Mouse (Mus musculus): ENCODE data around the gene Kdm8.

The Kdm8 gene

GRCm38 (mm10) chr7:125462200-125462599, 17.7 kb downstream of the Kdm8 start:
- in situ Hi-C loops (cut with MboI), result no loop called here

GRCm38 (mm10) chr7:125469937-125470336, 25.5 kb downstream of the Kdm8 start:
- in situ Hi-C loops (cut with MboI), result loop anchor here (5.0 kb wide), 1 partner anchor 97 kb away; no protein-coding TSS in a partner anchor

DNA sequence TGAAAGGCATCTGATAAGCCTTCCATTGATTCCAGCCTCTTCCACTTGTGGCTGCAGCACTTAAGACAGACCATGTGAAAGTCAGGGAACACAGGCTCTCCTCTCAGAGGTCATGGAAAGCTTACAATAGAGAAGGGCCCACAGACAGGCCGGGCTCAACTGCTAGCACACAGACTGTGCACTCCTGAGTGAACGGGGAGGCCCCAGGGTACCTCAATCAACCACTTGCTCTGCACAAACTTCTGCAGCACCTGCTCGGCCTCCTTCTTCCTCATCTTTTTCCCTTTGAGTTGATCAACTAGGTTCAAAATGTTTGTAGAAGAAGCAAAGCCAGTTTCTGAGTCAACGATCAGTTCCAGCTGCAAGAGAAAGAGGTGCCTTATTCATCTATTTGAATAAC, 26.4 kb downstream of the Kdm8 start:
- in situ Hi-C loops (cut with MboI), result loop anchor here (5.0 kb wide), 1 partner anchor 96 kb away; no protein-coding TSS in a partner anchor

GRCm38 (mm10) chr7:125471991-125472741, 27.7 kb downstream of the Kdm8 start:
- in situ Hi-C loops (cut with MboI), result loop anchor here (5.0 kb wide), 1 partner anchor 95 kb away; no protein-coding TSS in a partner anchor

DNA sequence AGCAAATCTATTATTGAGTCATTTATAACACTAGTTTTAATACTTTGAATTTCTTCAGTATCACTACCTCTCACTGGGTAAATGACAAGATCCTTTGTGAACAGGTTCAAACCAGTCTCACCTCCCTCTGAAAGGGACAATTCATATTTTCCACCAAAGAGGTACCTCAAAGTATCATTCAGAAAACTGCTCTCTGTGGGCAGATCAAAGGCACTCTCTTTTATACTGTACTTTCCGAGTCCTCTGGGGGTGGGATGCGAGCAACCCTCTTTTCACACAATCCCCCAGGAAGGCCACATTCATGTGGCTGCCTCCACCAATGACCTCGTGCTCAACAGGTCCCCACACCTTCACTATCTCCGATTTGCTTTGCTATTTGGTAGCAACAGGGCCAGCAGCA, 30.1 kb downstream of the Kdm8 start:
- in situ Hi-C loops (cut with MboI), result loop anchor here (5.0 kb wide), 1 partner anchor 93 kb away; no protein-coding TSS in a partner anchor

DNA sequence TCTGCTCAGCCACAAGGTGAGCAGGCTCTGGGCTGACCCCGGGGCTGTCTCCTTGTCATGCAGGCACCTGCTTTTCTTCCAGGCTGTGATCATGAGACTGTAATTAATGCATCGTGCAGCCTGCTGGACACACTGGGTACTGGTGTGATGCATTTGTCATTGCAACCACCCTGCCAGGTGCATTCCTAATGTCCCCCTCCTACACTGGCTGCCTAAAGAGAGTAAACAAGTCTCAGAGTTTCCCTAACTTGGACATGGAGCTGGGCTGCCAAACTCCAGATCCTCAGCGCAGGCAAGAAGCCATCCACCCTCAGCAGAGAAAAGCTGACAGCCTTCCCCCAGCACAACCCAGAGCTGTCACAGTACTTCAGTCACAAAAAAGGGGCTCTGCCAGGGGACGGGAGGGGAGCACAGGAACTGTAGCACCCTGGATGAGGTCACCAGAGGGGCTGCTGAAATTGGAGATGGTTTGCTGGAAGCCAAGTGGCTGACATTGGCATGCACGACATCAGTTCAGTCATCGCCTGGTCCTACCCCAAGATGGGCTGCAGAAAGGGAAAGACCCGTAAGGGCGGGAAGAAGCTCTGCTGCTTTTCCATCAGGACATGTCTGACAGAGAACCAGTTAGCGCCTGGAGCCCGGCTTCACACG, 31.2 kb downstream of the Kdm8 start:
- in situ Hi-C loops (cut with MboI), result no loop called here

- in situ Hi-C loops (cut with MboI), result no loop called here
These were observed 34.0 kb downstream of the Kdm8 start for GRCm38 (mm10) chr7:125478391-125478984.

GRCm38 (mm10) chr7:125480518-125480917, 36.0 kb downstream of the Kdm8 start:
- in situ Hi-C loops (cut with MboI), result no loop called here

GRCm38 (mm10) chr7:125482339-125482738, 37.9 kb downstream of the Kdm8 start:
- in situ Hi-C loops (cut with MboI), result no loop called here

DNA sequence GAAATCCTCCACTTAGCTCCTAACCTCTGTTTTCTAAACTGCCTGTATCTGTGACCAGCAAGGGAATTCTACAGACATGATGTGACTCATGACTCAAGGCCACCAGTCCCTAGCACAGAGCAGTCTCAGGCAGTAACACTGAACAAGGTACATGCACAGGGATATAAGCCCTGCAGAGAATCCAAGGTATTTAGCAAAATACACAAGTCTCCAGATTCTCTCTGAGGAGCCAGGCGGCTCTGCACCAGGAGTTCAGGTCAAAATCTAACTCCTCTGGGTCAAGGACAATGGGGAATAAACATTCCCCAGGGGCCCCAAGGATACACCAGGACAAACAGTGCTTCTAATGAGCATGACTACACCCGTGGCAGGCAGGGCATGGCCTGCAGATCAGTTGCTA, 38.4 kb downstream of the Kdm8 start:
- in situ Hi-C loops (cut with MboI), result no loop called here

GRCm38 (mm10) chr7:125484791-125485190, 40.3 kb downstream of the Kdm8 start:
- in situ Hi-C loops (cut with MboI), result no loop called here

GRCm38 (mm10) chr7:125486121-125486630, 41.7 kb downstream of the Kdm8 start:
- in situ Hi-C loops (cut with MboI), result no loop called here

DNA sequence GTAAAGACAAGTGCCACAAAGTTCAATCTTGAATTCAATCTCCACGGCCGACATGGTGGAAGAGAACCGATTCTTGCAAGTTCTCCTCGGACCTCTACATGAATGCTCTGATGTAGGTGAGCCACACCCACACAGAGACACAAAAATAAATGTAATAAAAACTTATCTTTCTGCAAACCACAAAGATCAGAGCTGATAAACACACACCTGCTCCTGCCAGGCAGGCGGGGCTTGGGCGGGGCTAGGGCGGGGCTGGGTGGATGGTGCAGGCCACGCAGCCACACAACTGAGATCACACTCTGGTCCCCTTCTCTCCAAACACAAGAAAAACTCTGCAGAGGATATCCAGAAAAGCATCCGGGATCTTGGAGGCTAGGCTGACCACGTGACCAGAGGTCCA, 42.6 kb downstream of the Kdm8 start:
- in situ Hi-C loops (cut with MboI), result no loop called here

DNA sequence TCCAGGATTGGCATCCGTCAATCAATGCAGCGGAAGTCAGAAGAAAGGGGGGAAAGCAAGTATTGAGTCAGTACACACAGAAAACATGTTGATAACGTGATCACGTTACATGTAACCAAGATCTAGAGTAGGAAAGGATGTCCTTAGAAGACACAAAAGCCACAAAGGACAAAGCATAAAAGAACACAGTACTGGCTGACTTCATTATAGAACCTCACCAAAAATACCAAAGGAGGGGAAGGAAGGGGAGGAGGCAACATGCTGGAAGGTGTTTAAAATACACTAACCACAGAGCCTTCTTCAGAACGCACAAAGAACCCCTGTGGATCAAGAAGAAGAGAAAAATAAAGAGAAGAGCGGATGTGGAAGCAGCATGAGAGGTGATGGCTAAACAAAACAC, 44.2 kb downstream of the Kdm8 start:
- in situ Hi-C loops (cut with MboI), result no loop called here

GRCm38 (mm10) chr7:125489636-125490035, 45.2 kb downstream of the Kdm8 start:
- in situ Hi-C loops (cut with MboI), result no loop called here

- in situ Hi-C loops (cut with MboI), result no loop called here
These were observed 46.7 kb downstream of the Kdm8 start, which contains the start of gene Nsmce1 for GRCm38 (mm10) chr7:125490947-125491735. Gene Nsmce1, minus strand, starts transcription at chr7:125491596.

DNA sequence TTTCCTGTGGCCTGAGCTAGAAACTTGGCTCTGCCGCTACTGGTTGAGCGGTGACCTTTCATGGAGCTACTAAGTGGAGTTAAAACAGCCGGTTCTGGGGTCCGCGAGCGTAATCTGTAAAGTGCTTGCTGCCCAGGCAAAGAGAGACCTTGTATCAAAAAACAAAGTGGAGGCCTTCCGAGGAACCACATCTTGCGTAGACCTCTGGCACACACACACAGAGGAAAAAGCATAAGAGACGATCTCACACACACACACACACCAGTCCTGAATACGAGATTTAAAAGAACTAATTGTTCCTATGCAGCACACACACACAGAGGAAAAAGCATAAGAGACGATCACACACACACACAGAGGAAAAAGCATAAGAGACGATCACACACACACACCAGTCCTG, 47.3 kb downstream of the Kdm8 start:
- in situ Hi-C loops (cut with MboI), result no loop called here

GRCm38 (mm10) chr7:125492551-125492950, 48.1 kb downstream of the Kdm8 start:
- in situ Hi-C loops (cut with MboI), result no loop called here

DNA sequence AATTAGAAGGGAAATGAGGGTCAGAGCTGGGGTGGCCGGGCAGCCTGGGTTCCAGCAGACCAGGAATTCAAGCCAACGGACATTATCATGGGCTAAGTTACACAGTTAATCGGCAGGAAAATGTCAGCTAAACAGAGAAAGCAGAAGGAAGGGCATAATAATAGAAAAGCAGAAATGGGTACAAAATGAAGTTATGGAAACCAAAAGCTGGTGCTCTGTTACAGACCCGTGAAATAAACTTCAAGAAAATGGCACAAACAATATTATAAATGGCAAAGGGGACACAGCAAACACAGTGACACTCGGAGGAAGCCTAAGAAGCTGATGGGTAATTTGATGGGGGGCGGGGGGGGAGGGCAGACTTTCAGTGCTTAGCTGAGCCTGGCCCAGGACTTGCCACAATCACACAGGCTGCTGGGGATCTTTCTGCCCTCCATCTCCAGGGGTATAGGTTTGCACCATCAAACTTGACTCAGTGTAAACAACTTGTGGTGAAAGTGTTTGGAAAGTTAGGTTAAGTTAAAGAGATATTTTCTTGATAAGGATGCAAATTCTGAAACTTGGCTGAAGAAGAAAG, 51.5 kb downstream of the Kdm8 start:
- in situ Hi-C loops (cut with MboI), result loop anchor here (5.0 kb wide), 1 partner anchor 56 kb away; the partner anchor contains the start of gene Il4ra

DNA sequence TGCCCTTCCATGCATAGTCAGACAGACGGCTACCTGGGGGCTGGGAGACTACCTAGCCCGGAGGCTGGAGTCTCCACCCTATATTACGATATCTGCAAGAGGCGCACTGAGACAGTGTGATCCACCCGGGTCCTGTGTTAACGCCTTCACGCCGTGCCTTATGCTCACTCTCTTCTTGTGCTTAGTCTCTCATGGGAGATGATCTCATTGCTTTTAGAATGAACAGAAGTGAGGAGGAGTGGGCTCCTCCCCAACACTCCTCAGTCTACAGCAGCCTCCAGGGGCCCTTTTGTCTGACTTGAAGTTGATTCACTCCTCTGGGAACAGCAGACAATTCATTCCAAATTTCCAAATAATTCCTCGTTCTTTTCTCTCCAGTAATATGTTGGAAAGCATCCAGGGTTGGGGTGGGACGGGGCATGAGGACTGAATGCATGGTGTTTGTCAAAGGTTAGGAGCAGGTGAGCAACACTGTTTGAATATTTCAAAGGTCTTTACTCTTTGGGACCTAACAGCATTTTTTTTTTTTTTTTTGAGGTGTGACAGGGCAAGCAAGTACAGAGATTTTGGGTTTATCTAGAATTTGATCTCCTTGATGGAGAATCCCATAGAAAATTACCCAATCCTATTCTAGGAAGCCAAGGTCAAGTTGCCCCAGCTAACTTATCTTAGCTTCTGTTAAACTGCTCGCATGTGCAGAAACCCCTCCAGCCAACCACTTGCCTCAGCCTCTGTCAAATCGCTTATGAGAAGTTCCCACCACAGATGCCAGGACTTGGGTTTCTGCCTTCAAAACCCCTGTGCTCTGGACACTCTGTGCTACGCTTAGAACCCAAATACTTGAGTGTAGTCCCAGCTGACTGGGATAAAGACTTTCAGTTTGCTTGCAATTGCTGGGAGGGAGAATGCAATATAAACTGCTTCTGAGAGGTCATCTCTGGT, 55.7 kb downstream of the Kdm8 start:
- in situ Hi-C loops (cut with MboI), result loop anchor here (5.0 kb wide), 1 partner anchor 52 kb away; the partner anchor contains the start of gene Il4ra
